Mouse (Mus musculus): ENCODE results near the gene Slc22a12.

DNA sequence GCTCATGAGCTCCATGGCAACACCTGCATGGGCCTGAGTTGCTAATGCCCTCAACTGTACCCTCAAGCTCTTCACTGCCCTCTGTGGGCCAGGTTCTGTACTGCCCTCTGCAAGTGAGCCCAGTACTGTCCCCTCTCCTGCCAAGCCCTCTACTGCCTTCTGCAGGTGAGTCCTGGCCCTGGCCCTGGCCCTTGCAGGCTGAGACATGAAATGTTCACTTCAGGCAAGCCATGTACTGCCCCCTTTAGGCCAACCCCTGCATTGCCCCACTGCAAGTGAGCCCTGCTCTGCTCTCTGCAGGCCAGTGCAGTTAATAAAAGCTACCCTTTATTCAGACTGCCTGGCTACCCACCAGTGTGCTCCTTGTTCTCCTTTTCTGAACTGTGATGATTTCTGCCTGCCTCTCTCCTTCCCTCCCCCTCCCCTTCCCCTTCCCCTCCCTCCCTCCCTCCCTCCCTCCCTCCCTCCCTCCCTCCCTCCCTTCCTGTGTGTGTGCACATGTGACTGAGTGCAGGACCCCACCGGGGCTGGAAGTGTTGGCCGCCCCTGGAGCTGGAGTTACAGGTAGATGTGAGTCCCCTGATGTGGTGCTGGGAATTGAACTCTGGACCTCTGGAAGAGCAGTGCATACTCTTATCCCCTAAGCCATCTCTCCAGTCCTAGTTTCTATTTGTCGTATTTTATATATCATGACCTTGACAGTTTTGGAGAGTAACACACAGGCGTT, 9.6 kb upstream of the Slc22a12 start:
- TF ChIP-seq CTCF (IDR thresholded peaks at IDR 0.05; ENCODE audit: insufficient read depth, low read depth, low read length) (peak; percentile 60), POLR2A (IDR thresholded peaks at IDR 0.05; ENCODE audit: insufficient read depth, low read depth, low read length) (no peak)

Data from olfactory bulb, adult 2 months (tissue).